Mouse (Mus musculus): ENCODE measurements around the gene Gm11634.
A peak's percentile ranks its signal among the peaks of the same experiment; 100 is the strongest.
"Not testable (repeated sequence)": the region's sequence is repeated elsewhere in the genome, so short reads cannot be mapped to it uniquely, and the experiment has no call there.

Gene Gm11634

DNA sequence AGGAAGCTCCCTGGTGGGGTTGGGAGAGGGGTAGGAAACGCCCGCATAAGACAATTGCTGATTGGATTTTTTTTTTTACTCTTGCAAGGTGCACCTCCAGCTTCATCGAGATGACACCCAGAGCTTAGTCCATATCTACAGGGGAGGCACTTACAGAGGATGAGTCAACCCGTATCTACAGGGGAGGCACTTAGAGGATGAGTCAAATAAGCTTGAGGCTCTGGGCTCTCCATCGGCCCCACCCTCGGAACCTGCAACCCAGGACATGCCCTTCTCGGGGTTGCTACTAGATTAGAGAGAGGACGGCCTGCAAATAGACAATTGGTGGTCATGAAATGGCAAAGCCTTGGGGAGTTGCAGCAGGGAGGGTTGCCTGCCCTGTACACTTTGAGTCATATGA lies 17.0 kb upstream of the Gm11634 start:
- DNase-seq = no peak

DNA sequence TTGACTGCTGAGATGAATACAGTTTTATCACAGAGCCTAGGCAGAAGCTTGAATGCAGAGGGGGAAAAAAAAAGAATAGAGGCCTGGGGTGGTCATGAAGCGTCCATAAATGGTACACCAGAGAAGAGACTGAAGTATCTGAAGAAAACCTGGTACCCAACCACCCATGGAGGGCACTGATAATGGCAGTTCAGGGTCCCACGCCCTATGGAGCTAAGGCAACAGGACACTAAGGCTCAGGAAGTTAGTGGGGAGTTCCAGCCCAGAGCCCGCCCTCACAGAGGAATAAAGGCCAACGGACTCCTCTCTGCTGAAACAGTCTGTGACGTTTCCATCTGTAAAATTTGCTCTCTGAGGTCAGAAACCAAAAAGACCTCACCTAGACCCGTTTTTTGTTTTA lies 16.3 kb upstream of the Gm11634 start:
- DNase-seq = no peak

DNA sequence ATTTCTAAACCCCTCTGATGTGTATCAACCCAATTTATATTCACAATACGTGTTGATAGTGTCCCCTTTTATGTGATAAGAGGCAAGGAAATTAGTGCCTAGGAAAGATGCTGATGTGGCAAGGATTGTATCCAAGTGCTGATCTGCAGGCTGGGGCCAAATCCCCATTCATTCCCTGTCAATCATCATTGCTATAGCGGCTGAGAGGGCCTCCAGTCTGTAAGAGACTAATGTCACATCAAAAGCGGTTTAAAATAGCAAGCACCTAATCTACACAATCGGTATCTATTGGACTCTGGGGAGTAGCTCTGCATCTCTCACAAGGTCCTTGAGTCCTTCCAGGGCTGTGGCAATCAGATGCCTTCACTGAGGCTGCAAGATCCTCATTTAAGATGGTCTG lies 15.1 kb upstream of the Gm11634 start:
- DNase-seq = no peak

DNA sequence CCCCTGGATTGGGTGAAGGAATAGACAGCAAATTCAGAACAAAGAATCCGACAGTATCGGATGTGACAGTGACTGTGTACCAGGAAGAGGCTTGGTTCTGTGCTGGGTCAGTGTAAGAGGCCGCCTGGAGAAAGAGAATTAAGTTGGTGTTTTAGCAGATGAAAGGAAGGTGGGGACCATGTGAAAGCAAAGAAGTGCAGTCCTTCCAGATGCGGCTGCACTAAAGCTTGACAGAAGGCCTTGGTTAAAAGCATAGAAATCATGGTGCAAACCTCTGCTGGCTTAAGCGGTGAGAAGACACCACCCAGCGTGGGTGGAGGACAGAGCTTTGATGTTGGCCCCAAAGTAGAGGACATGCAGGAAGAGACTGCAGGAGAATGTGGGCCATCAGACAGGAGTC lies 14.5 kb upstream of the Gm11634 start:
- DNase-seq = no peak

DNA sequence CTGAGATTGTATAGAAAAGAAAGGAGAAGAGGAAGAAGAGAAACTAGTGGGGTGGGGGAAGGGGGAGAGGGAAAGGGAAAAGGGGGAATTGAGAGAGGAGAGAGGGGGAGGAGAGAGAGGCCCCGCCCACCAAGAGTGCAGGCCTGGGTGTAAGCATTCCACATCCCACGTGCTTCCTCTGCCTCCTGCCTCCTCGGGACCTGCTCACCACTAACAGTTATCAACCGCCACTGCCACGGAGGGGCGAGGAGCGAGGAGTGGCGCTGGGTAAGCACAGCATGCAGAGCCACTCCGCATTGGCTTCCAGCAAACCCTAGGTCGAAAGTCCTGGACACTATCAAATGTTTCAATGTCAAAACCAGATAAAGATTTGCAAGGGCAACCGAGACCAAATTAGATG lies 11.4 kb upstream of the Gm11634 start:
- DNase-seq = no peak

DNA sequence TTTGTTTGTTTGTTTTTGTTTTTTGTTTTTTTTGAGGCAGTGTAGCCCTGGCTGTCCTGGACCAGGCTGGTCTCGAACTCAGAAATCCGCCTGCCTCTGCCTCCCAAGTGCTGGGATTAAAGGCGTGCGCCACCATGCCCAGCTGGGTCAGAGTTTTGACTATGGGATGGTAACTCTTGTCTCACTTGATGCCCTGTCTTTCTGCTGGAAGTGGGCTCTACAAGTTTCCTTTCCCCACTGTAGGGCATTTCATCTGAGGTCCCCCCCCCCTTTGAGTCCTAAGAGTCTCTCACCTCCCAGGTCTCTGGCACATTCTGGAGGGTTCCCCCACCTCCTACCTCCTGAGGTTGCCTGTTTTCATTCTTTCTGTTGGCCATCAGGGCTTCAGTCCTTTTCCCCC lies 8.1 kb upstream of the Gm11634 start:
- not testable (repeated sequence) for DNase-seq

DNA sequence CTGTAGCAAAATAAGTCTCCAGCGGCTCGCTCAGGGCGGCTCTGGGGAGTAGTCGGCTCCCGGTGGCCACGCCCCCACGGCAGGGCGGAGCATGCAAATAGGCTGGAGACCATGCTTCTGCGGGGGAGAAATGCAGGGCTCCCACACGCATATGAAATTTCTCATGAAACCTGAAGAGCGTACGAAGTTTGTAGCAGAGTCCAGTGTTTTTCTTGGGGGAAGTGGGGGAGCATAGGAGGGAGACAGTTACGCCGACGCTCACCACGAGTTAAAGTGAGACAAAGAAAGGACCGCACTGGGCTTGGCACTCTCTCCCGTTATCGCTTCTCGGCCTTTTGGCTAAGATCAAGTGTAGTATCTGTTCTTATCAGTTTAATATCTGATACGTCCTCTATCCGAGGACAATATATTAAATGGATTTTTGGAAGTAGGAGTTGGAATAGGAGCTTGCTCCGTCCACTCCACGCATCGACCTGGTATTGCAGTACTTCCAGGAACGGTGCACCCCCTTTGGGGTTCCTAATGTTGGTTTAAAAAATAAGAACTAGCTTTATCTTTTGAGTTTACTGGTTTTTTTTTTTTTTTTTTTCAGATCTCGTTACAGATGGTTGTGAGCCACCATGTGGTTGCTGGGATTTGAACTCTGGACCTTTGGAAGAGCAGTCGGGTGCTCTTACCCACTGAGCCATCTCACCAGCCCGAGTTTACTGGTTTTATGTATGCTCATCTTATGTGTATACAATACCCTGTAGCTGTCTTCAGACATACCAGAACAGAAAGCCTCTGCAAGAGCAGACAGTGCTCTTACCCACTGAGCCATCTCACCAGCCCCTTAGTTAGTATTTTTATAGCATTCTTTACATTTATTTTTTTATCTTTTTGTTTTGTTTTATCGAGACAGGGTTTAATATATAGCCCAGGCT lies 5.7 kb upstream of the Gm11634 start:
- peak; percentile 32 for DNase-seq

DNA sequence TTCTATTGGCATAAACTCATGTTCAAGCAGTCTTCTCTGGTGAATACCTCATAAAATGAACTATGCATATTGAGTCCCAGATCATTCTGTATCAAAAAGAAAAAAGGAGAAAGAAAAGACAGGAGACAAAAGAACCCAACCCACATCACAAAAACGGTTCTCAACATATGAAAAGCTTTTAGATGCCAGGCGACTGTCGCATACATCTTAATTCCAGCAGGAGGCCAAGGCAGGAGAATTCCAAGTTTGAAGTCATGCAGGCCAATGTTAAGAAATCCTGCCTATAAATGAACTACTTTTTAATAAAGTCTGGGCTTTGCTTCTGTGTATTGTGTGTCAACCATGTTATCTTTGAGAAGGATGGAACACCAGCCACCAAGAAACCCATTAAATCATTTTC lies 5.1 kb upstream of the Gm11634 start:
- DNase-seq = no peak

DNA sequence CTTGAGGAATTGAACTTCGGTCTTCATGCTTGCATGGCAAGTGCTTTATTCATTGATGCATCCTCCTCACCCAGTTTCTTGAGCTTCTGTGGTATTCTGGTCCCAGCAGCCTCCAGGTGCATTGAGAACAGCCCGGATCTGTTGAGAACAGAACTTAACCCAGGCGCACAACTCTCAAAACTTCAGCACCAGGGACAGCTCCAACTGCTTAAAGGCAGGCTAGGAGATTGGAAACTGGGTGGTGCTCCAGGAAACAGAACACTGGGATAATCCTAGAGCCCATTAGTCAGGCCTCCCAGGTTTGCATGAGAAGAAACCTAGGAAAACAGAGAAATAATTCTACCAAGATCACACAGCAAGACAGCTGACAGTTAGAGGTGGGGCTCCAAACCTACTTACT lies 3.4 kb upstream of the Gm11634 start:
- no peak for DNase-seq

DNA sequence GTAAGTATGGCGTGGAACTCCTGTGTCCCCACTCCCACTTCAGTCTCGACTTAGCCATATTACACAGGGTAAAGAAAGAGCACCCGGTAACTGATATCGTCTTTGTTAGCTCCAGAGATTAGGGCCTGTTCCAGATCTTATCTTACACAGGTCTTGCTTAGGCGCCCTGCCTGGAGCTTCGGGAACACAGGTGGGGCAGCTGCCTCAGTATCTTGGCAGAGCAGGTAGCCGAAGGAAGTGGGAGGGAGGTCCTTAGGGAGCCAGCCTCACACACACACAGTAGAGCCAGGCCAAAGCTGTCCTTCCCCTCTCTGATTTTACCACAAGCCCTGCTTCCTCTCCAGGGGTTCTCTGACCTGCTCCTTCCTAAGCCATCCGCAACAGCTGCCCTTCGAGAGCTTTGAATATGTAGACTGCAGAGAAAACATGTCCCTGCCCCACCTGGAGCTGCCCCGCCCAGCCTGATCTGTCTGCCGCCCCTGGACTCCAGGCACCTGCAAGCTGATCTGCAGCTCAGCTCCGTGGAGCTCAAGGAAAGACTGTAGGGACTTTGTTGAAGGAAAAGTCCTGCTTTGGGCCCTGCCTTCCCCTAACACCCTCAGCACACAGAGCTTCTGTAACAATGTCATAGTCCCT lies 8.9 kb downstream of the Gm11634 start:
- DNase-seq = no peak

DNA sequence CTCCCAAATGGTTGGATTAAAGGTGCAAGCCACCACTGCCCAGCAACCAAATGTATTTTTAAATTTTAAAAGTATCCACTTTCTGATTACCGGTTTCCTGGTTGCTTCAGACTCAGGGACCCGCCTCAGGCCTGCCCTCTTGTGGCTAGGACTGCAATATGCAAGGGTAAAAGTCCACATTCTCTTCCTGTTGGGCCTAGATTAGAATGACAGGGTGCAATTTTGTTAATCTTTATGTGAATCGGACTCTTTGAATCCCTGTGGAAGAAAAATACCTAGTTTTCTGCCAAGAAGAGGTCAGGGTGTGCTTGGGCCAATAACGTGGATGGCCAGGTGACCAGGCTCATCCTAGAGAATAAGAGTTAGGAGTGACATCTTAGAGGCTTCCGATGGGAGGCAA lies 9.6 kb downstream of the Gm11634 start:
- peak; percentile 28 for DNase-seq

DNA sequence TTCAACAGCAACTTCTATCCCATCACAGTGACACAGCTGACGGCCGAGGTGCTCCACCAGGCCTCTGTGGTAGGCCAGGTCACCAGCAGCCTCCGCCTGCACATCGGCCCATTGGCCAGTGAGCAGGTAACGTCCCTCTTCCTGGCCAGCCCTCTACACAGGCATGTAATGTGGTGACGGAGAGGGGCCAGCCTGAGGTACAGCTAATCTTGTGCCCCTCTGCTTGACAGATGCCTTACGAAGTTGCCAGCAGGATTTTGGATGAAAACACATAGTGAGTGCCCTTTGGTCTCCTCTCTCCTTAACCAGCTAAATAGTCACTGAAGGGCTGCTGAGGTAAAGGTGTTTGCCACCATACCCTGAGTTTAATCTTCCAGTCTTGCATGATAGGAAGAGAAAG lies 10.2 kb downstream of the Gm11634 start:
- DNase-seq = no peak

DNA sequence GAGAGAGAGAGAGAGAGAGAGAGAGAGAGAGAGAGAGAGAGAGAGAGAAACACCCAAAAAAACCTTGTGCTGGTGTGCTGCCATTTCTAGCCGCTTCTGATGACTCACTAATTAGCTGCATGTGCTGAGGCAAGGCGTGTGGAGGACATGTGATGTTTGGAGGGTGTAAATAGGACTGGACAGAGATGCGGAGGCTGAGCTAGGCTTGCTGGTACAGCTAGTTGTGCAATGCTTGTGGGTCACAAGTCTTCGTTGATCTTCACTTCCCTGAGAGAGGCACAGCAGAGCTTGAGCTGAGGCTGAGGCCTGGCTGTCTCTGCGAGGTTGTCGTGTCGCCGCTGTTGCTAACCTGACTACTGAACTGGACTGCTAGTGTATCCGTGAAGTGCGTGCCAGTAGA lies 11.4 kb downstream of the Gm11634 start:
- peak; percentile 69 for DNase-seq

DNA sequence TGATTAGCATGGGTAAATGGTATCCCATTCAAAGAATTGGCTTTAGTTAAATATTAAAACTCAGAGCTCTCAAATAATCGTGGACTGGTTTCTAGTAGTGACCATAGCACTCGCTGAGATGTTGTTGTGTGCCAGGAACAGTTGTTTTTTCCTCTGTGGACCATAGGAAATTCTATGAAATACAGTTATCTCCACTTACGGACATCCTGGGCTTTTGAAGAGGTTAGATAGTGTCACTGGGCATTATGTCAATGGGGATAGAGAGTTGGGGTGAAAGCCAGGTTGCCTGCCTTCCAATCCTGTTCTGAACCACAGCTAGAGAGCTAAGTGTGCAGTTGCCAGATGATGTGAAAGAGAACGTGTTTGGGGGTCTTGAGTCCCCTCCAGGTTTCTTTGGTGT lies 13.3 kb downstream of the Gm11634 start:
- DNase-seq = no peak

DNA sequence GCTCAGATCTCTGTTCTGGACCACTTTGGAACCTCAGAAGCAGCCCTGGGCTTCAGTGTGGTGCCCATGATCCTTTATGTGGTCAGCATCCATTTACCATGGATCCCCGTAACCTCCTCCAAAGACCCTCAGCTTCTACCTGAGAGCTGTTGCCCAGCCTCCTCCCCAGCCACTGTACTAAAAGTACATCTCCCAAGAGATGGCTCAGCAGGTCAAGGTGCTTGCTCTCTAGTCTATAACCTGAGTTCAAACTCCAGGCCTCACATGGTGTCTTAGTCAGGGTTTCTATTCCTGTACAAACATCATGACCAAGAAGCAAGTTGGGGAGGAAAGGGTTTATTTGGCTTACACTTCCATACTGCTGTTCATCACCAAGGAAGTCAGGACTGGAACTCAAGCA lies 14.0 kb downstream of the Gm11634 start:
- DNase-seq = not testable (repeated sequence)

DNA sequence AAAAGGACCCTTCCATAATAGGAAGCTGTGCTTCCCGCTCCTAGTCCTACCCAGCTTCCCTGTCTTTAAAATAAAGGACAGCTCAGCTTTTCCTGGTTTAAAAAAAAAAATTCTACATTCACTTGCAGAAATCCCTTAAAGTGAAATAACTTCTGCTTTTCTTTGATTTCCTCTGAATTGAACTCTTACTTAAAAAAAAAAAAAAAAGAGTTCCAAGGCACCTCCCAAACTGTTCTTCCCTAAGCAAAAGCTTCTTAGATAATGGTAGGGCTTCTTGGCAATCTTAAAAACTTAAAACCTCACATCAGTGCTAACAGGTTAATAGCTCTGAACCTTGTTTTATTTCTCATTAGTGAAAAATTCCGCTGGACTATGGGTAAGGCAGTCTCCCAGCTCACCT lies 15.9 kb downstream of the Gm11634 start:
- DNase-seq = no peak

DNA sequence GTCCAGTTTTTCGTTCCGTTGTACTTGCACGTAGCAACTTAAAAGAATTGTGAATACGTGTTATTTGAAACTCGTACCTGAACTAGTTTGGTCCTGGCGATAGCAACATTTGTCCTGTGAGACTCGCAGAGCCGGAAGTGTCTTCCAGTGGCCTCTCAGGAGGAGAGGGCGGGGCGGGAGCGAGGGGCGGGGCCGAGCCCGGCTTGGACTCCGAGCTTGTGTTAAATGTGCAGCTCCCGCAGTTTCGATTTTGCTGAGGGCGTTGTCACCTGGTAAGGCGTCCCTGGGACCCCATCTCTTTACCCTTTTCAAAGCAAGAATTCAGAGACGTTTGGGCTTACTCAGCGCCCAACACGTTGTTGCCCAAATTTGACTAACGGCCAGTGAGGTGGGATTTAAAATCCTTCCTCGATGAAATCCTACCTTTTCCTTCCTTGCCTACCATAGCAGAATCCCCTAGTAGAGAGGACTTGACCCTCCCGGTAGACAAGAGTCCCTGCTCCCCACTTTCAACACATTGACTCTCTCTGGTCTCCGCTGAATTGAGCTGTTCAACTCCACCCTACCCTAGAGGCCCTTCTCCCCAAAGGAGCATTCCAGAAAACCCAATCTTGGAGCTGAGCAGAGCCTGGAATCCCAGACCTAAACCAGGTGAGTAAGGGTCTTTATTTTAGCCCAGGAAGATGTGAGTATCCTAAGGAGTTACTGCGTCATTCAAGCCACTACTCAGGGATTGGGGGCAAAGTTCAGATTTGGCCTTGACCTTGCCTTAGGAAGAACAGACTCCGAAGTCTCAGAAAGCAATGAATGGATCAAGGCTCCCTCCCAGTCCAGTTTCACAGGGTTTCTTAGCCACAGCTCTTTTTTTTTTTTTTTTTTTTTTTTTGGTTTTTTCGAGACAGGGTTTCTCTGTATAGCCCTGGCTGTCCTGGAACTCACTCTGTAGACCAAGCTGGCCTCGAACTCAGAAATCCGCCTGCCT lies 16.7 kb downstream of the Gm11634 start, which contains the start of gene Tmem106a:
Tmem106a (plus strand) TSS at position 189 of the 982 bp plus-strand sequence.
- DNase-seq = no peak

DNA sequence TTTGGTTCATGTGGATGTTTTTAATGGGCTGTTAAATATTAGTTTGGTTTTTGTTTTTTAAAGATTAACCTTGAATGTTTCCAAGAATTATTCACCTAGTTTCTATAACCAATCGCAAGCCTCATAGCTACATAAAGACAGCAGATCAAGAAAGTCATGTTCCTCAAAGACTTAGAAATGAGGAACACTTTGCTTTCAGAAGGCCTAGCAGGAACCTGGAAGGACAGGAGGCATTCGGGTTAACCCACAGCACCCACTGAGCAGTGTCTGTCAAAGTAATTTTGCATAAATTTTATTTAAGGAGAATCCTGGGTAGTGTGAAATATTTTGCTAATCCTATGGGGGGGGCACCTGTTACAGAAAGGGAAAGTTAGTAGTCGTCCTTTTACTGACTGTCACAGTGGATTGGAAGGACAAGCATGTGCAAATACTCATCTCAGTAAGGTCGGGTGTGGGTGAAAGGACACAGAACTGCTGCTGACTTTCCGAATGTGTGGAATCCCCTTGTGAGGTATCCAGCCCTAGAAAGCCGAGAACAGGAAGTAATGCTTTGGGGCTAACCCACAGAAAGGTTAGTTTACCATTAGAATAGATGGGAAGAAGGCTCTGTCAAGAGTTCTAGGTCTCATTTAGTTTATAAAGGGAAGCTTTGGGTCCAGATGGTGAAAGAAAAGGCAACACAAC lies 17.8 kb downstream of the Gm11634 start:
- no peak for DNase-seq

DNA sequence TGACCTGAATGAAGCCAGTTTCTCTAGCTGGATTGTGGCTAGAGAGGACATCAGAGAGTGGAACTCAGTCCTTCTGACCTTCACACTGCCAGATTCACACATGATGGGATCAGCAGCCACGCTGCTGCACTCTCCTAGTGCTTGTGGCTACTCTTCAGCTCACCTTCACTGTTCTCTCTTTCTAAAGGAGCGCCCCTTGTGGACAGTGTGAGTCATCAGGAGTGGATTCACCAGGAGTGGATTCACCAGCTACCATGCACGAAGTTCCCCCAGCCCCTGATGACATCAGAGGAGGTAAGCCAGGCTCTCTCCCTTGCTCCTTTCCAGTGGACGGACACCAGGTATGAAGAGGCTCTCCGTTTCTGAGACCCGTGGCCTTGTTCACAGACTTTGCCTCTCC lies 22.9 kb downstream of the Gm11634 start:
- DNase-seq = no peak

DNA sequence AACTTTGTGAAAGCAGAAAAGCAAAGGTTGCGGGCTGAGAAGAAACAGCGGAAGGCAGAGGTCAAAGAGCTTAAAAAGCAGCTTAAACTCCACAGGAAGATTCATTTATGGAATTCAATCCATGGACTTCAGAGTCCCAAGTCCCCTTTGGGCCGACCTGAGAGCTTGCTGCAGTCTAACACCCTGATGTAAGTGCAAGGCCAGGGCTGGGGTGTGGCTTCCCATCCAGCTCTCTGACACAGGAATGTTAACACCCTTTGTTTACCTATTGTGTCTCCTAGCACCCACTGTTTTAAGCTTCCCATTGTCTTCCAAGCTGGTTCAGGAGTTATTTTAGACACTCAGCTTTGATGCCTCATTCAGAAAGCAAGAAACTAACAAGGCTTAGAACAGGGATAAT lies 30.6 kb downstream of the Gm11634 start:
- no peak for DNase-seq

DNA sequence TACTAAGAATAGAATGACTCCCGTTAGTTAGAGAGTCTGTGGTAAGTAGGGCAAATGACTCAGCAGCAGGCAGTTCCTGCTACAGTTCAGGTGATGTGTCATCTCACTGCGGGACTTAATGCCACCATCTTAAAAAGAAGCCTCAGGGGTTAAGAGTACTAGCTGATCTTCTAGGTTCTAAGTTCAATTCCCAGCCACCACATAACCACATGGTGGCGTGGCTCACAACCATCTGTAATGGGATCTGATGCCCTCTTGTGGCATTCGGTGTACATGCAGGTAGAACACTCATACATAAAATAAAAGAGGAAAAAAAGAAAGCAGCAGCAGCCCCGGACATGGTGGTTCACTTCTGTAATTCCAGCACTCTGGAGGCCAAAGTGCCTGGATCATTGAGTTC lies 36.7 kb downstream of the Gm11634 start:
- peak; percentile 37 for DNase-seq

DNA sequence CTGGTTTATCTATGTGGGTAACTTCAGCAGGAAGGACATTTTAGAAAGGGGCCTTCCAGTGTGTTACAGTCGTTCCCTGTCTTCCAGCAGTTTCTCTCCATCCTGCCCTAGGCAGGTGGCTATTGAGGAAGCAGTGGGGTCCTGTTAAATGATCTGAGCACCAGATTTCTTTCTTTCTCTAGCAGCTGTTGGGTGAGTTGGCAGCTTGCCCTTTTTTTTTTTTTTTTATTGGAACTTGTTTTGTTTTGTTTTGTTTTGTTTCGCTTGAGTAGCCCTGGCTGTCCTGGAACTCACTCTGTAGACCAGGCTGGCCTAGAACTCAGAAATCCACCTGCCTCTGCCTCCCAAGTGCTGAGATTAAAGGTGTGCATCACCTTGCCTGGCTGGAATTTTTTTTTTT lies 42.1 kb downstream of the Gm11634 start:
- no peak for DNase-seq

DNA sequence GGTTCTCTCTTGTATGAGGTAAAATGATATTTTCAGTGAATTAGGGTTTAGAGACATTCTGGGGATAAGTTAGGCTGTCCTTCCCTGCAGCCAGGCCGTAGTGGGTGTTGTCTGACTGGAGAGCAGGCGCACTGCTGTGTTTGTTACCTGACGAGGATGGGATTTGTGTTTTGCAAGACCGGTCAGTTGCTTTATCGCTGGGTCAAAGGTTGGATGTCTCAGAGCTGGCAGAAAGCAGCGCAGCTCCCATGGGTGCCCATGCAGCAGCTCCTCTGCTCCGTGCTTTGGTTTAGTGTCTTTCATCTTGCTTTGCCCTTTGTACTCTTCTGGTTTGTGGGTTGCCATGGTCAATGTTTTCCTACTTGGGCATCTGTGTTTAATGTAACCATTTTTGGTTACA lies 42.5 kb downstream of the Gm11634 start:
- no peak for DNase-seq

All from layer of hippocampus, adult 9-11 months (tissue).